Mouse (Mus musculus) CD8-positive naive resting alpha-beta T cell, adult 2 months (primary cell): Measurements from ENCODE around the gene Asl.
A peak's percentile ranks its signal among the peaks of the same experiment; 100 is the strongest.

Experiments
- DNase-seq, 2 experiments: peaks; one replicate each; pipeline ENCODE4 v3.0.0; 2022; ENCODE audit warnings: low read depth in 2 of 2, low spot score in 2 of 2

Gene Asl

DNA sequence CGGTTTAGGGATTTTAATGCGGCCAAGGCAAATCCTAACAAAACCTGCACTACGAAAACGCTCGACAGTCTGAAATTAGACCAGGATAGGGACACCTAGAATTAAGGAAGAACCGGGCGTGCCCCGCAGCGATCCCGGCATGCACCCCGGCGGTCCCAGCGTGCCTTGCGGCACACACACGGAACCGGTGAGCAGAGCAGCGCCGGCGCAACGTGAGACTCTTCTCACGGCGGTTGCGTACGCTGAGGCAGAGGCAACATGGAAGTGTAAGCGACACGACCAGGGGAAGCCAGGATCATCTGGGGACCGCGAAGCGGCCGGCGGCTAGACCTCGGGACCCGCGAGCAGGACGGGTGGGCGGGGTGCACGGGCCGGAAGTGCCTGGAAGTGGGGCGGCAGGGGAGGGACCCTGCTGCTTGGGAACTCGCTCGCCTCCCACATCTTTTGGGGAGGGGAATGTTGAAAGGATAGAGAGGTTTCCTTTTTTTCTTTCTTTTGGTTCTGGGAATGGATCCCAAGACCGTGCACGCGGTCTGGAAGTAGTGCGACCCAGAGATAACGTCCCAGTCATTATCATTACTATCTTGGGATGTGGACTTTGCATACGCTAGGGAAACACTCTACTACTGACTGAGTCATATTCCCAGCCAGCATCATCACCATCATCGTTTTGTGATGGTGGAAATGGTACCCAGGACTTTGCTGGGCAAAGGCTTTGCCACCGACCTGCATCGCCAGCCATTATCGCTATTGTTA is at the start of gene Asl, which contains the start of gene Crcp:
Asl (minus strand) TSS at position 106 of the 756 bp plus-strand sequence.
Crcp (plus strand) TSS at position 149 of the 756 bp plus-strand sequence.
- peak; percentile 64 to 68 for DNase-seq

DNA sequence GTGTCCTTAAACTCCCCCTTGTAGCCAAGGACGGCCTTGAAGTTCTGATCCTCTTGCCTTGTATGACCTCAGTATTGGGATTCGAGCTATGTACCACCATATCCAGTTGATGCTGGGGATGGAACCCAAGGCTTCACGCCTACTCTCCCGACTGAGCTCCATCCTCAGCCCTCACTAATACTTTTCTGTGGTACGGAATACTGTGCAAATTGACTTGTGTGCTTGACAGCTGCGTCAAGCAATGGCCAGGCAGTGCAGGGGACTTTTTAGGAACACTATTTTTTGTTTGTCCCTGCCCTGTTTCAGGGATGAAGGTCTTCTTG is 49.7 kb upstream of the Asl start:
- no peak for DNase-seq

DNA sequence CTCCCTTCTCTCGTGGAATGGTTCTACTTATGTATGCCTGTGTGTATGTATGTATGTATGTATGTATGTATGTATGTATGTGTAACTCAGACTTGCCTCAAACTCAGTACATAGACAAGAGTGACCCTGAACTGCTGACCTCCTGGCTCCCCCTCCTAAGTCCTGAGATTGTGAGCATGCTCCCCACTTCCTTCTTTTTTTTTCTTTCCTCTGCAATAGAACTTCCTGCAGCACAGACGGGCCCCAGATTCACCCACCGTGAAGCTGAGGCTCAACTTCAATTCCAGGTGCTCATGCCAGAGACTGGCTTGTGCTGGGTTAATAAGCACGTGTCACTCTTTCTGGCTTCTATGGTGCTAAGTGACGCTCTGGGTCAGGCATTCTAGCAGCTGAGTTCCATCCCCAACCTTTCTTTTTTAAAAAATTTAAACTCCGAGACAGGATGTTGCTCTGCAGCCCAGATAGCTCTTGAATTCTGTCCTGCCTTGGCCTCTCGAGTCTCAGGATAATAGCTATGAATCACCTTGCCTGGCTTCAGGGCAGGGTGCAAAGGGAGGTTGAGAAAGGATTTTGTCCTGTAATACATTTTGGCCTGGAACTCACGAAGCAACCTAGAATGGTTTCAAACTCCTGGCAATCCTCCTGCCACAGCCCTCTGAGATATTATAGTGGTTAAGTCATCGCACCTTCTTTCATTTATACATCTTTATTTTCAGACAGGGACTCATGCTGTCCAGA is 49.2 kb upstream of the Asl start:
- DNase-seq, result no peak

DNA sequence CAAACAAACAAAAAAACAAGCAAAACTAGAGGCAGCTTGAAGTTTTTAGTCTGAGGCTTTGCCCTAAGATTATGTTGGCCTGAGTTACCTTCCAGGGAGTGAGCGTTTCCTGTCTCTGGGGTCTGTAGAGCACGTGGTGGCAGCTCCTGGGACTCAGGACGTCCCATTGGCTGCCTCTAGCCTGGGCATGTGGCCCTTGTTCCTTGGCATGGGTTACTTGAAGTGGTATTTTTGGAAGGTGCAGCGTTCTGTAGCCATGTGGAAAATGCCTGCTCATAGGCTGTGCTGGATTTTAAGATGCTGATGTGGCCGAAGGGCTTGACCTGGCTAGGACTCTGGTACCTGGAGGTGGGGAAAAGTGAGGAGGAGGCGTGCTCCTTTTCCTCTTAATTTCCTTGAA is 47.3 kb upstream of the Asl start:
- DNase-seq, result no peak

DNA sequence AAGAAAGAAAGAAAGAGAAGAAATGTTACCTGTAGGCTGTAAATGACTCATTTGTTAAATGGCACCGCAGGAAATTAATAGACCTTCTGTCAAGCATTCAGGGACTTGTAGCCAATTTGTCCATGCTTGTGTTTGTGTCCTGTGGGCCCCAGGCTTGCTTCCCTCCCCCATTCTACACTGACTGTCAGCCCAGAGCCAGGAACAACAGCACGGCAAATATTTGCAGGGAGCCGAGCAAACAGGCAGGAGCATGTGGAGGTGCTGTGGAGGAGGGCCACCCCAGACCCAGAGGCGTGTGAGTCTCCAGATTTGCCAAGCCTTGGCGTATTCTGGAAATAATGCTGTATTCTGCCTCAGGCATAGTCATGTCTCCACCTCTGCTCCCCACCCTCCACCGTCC is 45.4 kb upstream of the Asl start:
- DNase-seq, result no peak

DNA sequence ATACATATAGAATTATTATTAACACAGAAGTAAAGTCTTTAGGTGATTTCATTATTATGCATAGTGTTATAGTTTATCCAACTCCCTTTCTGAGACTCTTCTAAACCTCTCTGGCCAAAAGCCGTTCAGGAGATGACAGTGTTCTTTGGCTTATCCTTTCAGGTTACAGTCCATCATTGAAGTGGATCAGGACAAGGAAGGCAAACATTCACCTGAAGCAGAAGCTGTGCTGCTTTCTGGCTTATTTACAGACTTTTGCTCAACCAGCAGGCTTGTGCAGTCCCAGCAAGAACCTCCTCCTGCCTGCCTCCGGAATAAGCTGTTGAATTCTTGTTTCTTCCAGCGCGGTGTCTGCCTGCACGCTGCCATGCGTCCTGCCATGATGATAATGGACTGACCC is 44.0 kb upstream of the Asl start, which contains the start of gene Tpst1:
Tpst1 (plus strand) TSS at position 301 of the 400 bp plus-strand sequence.
- no peak for DNase-seq

DNA sequence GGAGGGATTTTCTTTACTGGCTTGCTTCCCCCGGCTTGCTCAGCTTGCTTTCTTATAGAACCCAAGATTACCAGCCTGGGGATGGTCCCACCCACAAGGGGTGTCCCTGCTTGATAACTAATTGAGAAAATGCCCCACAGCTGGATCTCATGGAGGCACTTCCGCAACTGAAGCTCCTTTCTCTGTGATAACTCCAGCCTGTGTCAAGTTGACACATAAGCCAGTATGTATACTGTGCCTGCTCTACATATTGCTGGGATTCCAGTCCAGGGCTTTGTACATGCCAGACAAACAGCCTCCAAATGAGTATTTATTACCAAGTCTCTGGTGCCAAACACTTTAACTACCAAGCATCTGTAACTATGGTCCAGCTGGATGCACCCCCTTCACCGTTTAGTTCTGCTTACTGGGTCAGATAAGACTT is 38.8 kb upstream of the Asl start:
- no peak for DNase-seq

DNA sequence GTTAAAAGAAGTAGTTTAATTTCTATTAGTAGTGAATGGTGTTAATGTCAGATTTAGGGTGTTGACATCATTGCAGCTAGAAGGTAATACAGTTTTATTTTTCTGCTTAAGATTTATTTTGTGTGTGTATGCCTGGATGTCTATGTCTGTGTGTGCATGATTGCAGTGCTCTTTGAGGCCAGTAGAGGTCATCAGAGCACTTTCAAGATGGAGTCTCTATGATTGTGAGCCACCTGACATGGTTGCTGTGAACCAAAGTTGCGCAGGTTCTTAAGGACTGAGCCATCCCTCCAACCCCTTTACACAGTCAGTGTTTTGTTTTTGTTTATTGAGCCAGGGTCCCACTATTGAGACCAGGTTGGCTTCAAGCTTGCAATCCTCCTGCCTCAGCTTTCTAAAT is 36.5 kb upstream of the Asl start:
- no peak for DNase-seq

DNA sequence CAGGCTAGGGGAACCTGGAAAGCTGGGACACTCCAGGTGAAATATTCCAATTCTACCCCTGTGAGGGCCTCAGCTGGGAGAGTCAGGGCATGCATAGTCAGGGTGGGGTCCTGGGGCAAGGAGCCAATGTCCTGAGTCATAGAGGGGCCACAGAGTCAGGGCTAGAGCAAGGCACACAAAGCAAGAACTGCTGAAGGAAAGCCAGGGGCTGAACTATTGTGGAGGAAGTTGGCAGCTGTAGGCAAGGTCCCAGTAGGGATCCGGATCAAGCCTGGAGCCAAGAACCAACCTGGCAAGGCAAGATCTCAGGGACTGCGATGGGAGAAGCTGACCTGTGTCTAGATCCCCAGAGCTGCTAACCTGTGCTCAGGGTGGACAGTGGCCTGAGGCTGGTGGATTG is 34.7 kb upstream of the Asl start:
- DNase-seq, result no peak

DNA sequence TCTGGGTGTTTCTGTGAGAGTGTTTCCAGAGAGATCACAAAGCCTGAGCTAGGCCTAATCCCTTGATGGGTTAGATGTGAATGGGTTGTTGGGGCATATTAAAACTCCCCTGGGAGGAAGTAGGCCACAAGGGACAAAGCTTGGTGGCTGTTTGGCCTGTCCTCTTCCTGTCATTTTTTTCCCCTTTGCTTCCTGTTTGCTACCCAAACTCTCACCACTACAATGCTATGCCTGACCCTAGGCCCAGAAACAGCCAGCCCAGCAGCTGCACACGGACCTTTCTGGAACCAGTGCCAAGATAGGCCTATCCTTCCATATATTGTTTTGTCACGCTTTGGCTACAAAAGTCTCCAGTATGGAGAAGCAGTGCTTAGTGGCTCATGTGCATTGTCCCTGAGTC is 33.0 kb upstream of the Asl start:
- DNase-seq, result no peak

DNA sequence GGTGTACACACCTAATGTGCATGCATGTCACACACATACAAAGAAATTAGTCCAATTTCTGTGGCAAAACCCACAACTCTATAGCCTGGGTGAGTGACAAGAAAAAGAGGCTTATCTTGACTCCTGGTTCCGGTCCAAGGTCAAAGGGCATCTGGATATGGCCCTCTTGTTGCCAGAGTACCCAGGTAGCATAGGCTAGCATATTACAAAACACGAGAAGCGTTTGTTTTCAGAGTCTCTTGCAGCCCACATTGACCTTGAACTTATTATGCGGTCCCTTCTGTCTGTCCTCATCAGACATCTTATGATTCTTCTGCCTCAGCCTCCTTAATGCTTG is 31.2 kb upstream of the Asl start:
- DNase-seq, result no peak

DNA sequence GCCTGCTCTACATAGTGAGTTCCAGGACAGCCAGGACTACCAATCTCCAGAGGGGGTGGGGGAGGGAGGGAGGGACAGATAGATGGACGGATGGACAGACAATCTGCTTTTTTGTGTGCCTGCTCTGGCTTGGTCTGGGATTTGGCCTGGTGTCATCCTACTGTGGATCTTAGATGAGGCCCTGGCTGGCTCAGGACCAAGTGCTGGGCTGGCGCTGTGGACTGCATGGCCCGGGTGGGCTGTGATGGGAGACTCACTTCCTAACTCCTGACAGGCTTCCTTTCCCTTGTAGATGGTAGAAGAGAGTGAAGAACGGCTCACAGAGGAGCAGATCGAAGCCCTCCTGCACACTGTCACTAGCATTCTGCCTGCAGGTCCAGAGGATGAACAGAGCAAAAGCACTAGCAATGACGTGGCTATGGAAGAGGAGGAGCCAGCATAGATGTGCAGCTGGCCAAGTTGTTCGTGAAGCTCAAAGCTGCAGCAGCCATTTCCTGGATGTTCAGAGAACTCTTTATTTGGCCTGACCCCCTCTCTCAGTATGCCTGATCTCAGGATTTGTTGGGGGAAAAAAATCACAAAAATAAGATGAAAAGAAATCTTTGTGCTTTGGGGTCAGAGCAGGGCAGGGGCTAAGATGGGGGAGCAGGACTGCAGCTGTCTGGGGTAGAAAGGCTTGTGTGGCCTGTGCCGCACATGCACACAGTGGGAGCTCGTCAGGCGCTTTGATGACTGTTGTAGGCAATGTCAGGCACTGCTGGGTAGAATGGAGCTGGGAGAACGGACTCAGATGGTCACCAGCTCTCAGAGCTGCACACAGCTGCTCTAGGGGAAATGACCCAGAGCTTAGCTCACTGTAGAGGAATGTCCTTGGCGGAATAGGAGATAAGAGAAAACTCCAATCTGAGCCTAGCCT is 30.6 kb upstream of the Asl start:
- DNase-seq, result no peak

DNA sequence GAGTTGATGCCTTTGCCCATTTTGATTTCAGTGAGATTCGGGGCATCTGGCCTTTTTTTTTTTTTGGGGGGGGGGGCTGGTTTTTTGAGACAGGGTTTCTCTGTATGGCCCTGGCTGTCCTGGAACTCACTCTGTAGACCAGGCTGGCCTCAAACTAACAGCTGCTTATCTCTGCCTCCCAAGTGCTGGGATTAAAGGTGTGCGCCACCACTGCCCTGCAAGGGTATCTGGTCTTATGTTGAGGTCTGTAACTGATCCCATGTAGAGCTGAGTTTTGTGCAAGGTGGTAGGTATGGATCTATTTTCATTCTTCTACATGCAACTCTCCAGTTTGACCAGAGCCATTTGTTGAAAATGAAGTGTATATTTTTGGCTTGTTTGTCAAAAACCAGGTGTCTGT is 27.3 kb upstream of the Asl start:
- no peak for DNase-seq

DNA sequence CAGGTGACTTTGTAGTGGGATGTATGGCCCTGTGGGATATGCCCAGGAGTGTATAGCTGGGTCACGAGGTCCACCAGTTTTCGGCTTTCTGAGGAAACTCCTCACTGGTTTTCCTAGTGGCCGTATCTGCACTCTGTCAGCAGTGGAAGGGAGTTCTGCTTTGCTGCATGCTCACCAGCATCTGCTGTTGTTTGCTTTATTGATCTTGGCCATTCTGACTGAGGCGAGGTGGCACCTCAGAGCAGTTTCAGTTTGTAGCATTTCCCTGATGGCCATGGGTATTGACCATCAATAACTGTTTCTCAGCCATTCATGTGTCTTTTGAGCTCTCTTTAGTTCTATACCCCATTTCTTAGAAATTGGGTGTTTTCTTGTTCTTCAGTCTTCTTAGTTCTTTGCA is 26.6 kb upstream of the Asl start:
- no peak for DNase-seq

DNA sequence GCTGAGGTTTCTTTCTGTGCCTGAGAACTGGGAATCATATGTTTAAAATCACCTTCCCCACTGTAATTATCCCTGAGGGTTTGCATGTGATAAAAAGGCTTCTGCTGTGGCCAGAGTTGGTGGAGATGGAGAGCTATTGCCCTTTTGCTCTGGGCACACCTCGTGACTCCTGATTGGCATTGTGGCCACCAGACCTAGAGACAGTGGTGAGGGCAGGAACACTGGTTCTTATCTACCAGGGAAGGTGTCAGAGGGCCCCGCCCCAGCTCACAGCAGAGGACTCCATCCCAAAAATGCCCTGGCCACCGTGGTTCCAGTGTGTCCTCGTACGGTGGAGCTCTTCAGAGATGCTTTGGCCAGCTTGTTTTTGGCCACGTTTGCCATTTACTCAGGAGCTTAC is 23.9 kb upstream of the Asl start:
- no peak for DNase-seq

DNA sequence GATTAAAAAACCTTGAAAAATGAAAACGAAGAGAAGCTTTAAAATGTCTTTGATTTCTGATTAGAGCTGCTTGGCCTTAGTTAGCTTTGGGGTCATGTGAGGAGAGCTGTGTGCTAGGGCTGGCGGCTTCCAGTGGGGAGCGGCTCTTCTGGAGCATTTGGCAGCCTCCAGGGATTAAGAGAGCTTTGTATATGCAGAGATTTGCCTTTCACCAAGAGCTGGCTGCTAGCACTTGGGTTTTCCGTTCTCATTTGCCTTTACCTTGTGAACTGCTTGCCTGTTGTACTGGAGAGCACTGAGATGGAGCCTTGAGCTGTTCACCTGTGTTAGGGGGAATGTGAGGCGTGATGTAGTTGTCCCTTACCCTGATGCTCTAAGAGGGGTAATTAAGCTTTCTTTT is 23.5 kb upstream of the Asl start:
- DNase-seq, result no peak

DNA sequence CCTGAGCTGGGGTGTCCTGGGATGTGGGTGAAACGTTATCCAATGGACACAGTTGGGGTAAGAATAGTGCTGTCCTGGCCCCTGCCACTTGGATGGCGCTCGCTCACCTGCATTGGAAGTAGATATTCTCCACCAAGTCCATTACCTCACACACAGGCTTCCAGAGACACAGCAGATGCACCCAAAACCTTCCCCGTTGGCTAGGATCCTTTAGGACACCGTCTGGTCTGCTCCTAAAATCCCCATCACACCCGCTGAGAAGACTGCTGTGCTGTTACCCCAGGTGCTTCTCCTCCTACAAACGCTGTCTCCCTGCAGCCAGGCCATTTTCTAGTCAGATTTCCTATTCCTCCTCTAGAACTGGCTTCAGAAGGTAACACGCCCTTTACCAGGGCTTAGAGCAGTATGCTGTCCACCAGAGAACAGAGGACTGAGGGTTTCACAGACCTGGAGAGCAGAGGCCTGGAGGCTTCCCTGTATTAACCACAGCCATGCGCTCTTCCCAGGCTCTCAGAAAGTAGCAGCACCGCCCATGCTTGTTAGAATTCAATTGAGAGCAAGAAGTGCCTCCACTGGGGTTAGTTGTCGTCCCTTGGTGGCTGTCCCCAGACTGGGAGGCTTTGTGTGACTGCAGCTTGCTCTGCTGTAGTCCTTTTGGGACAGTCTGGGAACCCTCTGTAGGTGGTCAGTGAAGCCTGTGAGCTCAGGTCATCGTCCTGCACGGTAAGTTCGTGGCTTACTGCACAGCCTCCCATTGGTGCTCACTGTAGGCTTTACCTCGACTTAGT is 22.2 kb upstream of the Asl start:
- no peak for DNase-seq

DNA sequence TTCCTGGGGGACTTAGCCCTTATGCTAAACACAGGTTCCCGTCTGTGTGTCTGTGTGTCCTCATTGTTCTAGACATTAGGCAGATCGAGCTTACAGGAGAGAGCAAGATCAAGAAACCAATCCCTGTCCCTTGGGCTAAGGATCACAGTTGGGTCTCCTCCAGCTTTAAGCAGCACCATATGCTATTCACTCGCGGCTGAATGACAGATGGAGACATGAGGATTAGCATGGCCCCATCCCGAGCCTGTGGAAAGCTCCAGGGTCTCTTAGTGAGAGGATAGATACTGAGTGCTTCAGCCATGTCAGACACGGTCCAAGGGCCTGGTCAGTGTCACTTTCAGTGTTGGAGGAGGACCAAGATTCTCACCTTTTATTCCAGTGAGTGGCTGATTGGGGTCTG is 21.4 kb upstream of the Asl start:
- no peak for DNase-seq

DNA sequence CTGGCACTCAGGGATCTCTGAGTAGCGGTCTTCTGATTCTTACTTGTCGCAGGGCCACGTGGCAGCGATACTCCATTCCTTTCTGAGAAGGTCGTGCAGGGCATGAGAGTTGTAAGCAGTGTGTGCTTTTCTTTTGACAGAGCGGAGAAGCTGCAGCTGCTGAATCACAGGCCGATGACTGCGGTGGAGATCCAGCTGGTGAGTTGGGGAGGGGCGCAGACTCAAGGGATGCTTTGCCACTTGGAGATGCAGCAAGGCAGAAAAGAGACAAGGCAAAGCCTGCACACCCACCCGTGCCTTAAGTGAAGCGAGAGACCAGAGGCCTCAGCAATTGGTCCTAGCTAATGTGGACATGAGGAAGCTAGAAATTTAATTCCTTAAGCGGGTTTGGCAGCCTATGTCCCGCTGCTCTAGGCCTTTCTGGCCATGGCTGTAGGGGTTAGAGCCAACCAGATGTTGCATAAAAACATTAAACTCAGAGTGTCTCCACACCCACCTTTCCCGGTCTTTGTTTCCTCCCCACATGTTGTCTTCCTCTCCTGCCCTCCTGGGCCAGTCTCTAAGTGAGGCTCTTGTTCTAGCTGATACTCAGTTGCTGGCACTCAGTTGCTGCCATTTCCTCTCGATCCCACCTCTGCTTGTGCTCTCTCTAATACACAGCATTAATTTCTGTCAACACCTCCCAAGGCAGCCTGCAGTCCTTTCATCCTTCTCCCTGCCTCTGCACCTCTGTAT is 19.9 kb upstream of the Asl start:
- no peak for DNase-seq

DNA sequence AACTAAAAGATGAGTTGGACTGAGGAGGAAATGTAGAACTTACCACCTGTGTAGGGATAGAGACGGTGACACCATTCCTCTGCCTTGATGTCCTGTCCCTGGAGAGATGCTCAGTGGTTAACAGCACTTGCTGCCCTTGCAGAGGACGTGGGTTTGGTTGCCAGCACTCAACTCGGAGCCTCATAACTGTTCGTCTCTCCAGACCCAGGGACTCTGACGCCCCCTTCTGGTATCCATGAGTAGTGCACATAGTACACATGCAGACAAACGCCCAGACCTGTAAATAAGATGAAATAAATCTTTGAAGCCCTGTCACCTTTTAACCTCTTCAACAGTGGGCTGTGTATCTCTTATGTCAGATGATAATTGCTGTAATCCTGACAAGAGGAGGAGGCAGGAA is 18.0 kb upstream of the Asl start:
- no peak for DNase-seq
